Mouse (Mus musculus): Measurements from ENCODE around the gene Shisa9. TPM values are rescaled to one million over a fixed set of nuclear protein-coding genes. Genes with fewer than 3 reads are reported as not detected.

Gene Shisa9
- total and polyA plus RNA-seq, 3 experiments: not detected

- H3K79me2 ChIP-seq (replicated peaks; ENCODE audit: control insufficient read depth, extremely low read depth, insufficient read depth, poor library complexity, severe bottlenecking): no peaks in the 10 kb centered on the region
- no peak overlapping the region for H3K27ac ChIP-seq (ENCODE audit: insufficient read depth, low read depth)
Observed at GRCm38 (mm10) chr16:12040935-12041334, 57.0 kb downstream of the Shisa9 start.

GRCm38 (mm10) chr16:12052051-12052450 is 68.1 kb downstream of the Shisa9 start:
- Histone ChIP-seq H3K36me3 (replicated peaks in 1 of 2; ENCODE audit: control insufficient read depth in 1 of 2, insufficient read depth in 1 of 2, low read length in 1 of 2) (no peaks in the 10 kb centered on the region), H3K27me3 (replicated peaks) (peaks cover 44% of the 10 kb centered on the region), H3K4me1 (ENCODE audit: control insufficient read depth in 1 of 2, insufficient read depth in 2 of 2) (no peaks in the 10 kb centered on the region), H3K27ac (ENCODE audit: insufficient read depth, low read depth) (no peak overlapping the region), H3K4me3 (replicated peaks in 1 of 3; ENCODE audit: low read depth in 2 of 3, low read length in 2 of 3, poor library complexity in 1 of 3) (no peak overlapping the region), H3K9ac (ENCODE audit: insufficient read depth, low read depth) (no peak overlapping the region), H3K4me2 (ENCODE audit: insufficient read depth, low read depth, poor library complexity, severe bottlenecking) (no peak overlapping the region), H3K79me2 (replicated peaks; ENCODE audit: control insufficient read depth, extremely low read depth, insufficient read depth, poor library complexity, severe bottlenecking) (no peaks in the 10 kb centered on the region), H3K9me3 (replicated peaks; ENCODE audit: low read length) (no peaks in the 10 kb centered on the region)
- TF ChIP-seq USF1 (IDR thresholded peaks at IDR 0.05; ENCODE audit: low read depth, low read length) (no peak), EP300 (IDR thresholded peaks at IDR 0.05; ENCODE audit: low read length) (no peak), RCOR1 (conservative IDR thresholded peaks at IDR 0.05; ENCODE audit: low read depth, low read length) (no peak), ZNF384 (IDR thresholded peaks at IDR 0.05; ENCODE audit: low read depth, low read length) (no peak), KAT2A (IDR thresholded peaks at IDR 0.05; ENCODE audit: insufficient replicate concordance, low read length) (no peak), SMC3 (IDR thresholded peaks at IDR 0.05; ENCODE audit: low read depth, low read length) (no peak), NELFE (IDR thresholded peaks at IDR 0.05; ENCODE audit: low read depth, low read length) (no peak), POLR2AphosphoS2 (IDR thresholded peaks at IDR 0.05; ENCODE audit: low read depth, low read length) (no peak), PAX5 (IDR thresholded peaks at IDR 0.05; ENCODE audit: low read length) (no peak), MEF2A (IDR thresholded peaks at IDR 0.05; ENCODE audit: borderline replicate concordance, low read depth, low read length) (no peak), MYC (IDR thresholded peaks at IDR 0.05; ENCODE audit: low read depth, low read length) (no peak), ZKSCAN1 (IDR thresholded peaks at IDR 0.05; ENCODE audit: borderline replicate concordance, low read depth, low read length) (no peak)
- dilution Hi-C loops (cut with MboI; ENCODE audit: extremely low pct_ligation_motif_present, extremely low pct_unique_long_range_greater_than_20kb, low sequenced_read_pairs): no loop called here
- DNase-seq (ENCODE audit: extremely low read depth): no peak
- in situ Hi-C loops (cut with MboI; ENCODE audit: low pct_ligation_motif_present, low pct_unique_long_range_greater_than_20kb, low sequenced_read_pairs): no loop called here

More at GRCm38 (mm10) chr16:12040935-12041334, 57.0 kb downstream of the Shisa9 start:
- TF ChIP-seq USF2 (conservative IDR thresholded peaks at IDR 0.05; ENCODE audit: low read depth, low read length): no peak
- TF ChIP-seq TCF12 (IDR thresholded peaks at IDR 0.05; ENCODE audit: low read depth, low read length): no peak
- TF ChIP-seq MAFK (IDR thresholded peaks at IDR 0.05; ENCODE audit: insufficient replicate concordance, low read length): no peak
- TF ChIP-seq ETS1 (conservative IDR thresholded peaks at IDR 0.05; ENCODE audit: low read depth, low read length): no peak
- no peak for TF ChIP-seq SIN3A (IDR thresholded peaks at IDR 0.05; ENCODE audit: low read length)
- TF ChIP-seq CHD2 (IDR thresholded peaks at IDR 0.05; ENCODE audit: low read length): no peak
- TF ChIP-seq USF1 (IDR thresholded peaks at IDR 0.05; ENCODE audit: low read depth, low read length): no peak
- no peak for TF ChIP-seq ZKSCAN1 (IDR thresholded peaks at IDR 0.05; ENCODE audit: borderline replicate concordance, low read depth, low read length)
- no peak for TF ChIP-seq RAD21 (IDR thresholded peaks at IDR 0.05; ENCODE audit: low read depth, low read length)
- TF ChIP-seq RCOR1 (conservative IDR thresholded peaks at IDR 0.05; ENCODE audit: low read depth, low read length): no peak
- no peak for TF ChIP-seq ZMIZ1 (IDR thresholded peaks at IDR 0.05; ENCODE audit: low read depth, low read length)
- TF ChIP-seq TBP (conservative IDR thresholded peaks at IDR 0.05; ENCODE audit: low read depth, low read length): no peak
- TF ChIP-seq POLR2AphosphoS2 (IDR thresholded peaks at IDR 0.05; ENCODE audit: low read depth, low read length): no peak
- TF ChIP-seq E2F4 (IDR thresholded peaks at IDR 0.05; ENCODE audit: insufficient replicate concordance, low read depth, low read length): no peak
- no peak for TF ChIP-seq JUND (conservative IDR thresholded peaks at IDR 0.05; ENCODE audit: low read depth, low read length)
- no peak overlapping the region for H3K9ac ChIP-seq (ENCODE audit: insufficient read depth, low read depth)
- DNase-seq (ENCODE audit: extremely low read depth): no peak
- no peak overlapping the region for H3K4me3 ChIP-seq (replicated peaks in 1 of 3; ENCODE audit: low read depth in 2 of 3, low read length in 2 of 3, poor library complexity in 1 of 3)
- dilution Hi-C loops (cut with MboI; ENCODE audit: extremely low pct_ligation_motif_present, extremely low pct_unique_long_range_greater_than_20kb, low sequenced_read_pairs) (no loop called here), in situ Hi-C loops (cut with MboI; ENCODE audit: low pct_ligation_motif_present, low pct_unique_long_range_greater_than_20kb, low sequenced_read_pairs) (no loop called here)
- peaks cover 4% of the 10 kb centered on the region for H3K27me3 ChIP-seq (replicated peaks)
- no peaks in the 10 kb centered on the region for H3K4me1 ChIP-seq (ENCODE audit: control insufficient read depth in 1 of 2, insufficient read depth in 2 of 2)
- no peaks in the 10 kb centered on the region for H3K9me3 ChIP-seq (replicated peaks; ENCODE audit: low read length)
- H3K4me2 ChIP-seq (ENCODE audit: insufficient read depth, low read depth, poor library complexity, severe bottlenecking): no peak overlapping the region
- no peaks in the 10 kb centered on the region for H3K36me3 ChIP-seq (replicated peaks in 1 of 2; ENCODE audit: control insufficient read depth in 1 of 2, insufficient read depth in 1 of 2, low read length in 1 of 2)
